Mouse (Mus musculus): ENCODE results near the gene Acsbg2. TPM values are rescaled to one million over a fixed set of nuclear protein-coding genes. Genes with fewer than 3 reads are reported as not detected.

The Acsbg2 gene
- polyA plus RNA-seq, 1 experiment from 2014 or later, result not detected

Other genes starting within 250 kb of the Acsbg2 start
- gene Lonp1, start 247.6 kb downstream of the Acsbg2 start, polyA plus RNA-seq (2015; fragmentation: Nextera tagmentation; extraction: Ambion mirVana), result 66.1 and 66.4 TPM in 2 replicates
- 1.1 and 1.3 TPM in 2 replicates for gene Catsperd, start 246.3 kb downstream of the Acsbg2 start, polyA plus RNA-seq (2015; fragmentation: Nextera tagmentation; extraction: Ambion mirVana)
- 106 and 107 TPM in 2 replicates for gene Ranbp3, start 201.2 kb downstream of the Acsbg2 start, polyA plus RNA-seq (2015; fragmentation: Nextera tagmentation; extraction: Ambion mirVana)
- 479 and 501 TPM in 2 replicates for gene Ndufa11, start 156.7 kb downstream of the Acsbg2 start, polyA plus RNA-seq (2015; fragmentation: Nextera tagmentation; extraction: Ambion mirVana)
- 22.4 and 23.2 TPM in 2 replicates for gene Vmac, start 156.4 kb downstream of the Acsbg2 start, polyA plus RNA-seq (2015; fragmentation: Nextera tagmentation; extraction: Ambion mirVana)
- 5.4 and 5.8 TPM in 2 replicates for gene Nrtn, start 116.9 kb downstream of the Acsbg2 start, polyA plus RNA-seq (2015; fragmentation: Nextera tagmentation; extraction: Ambion mirVana)
- gene Dus3l, start 109.7 kb downstream of the Acsbg2 start, polyA plus RNA-seq (2015; fragmentation: Nextera tagmentation; extraction: Ambion mirVana), result 55.4 and 59.7 TPM in 2 replicates
- 1.6 and 1.8 TPM in 2 replicates for gene Prr22, start 104.2 kb downstream of the Acsbg2 start, polyA plus RNA-seq (2015; fragmentation: Nextera tagmentation; extraction: Ambion mirVana)
- 3.4 and 4.4 TPM in 2 replicates for gene Rfx2, start 43.4 kb downstream of the Acsbg2 start, polyA plus RNA-seq (2015; fragmentation: Nextera tagmentation; extraction: Ambion mirVana)
- gene 1700061G19Rik, start 1.0 kb upstream of the Acsbg2 start, polyA plus RNA-seq (2015; fragmentation: Nextera tagmentation; extraction: Ambion mirVana), result 0.24 and 0.58 TPM in 2 replicates
- gene Mllt1, start 61.0 kb upstream of the Acsbg2 start, polyA plus RNA-seq (2015; fragmentation: Nextera tagmentation; extraction: Ambion mirVana), result 43.9 and 53.1 TPM in 2 replicates
- not detected in 2 replicates for gene Acer1, start 107.7 kb upstream of the Acsbg2 start, polyA plus RNA-seq (2015; fragmentation: Nextera tagmentation; extraction: Ambion mirVana)
- gene Clpp, start 115.9 kb upstream of the Acsbg2 start, polyA plus RNA-seq (2015; fragmentation: Nextera tagmentation; extraction: Ambion mirVana), result 175 and 178 TPM in 2 replicates
- gene Alkbh7, start 122.9 kb upstream of the Acsbg2 start, polyA plus RNA-seq (2015; fragmentation: Nextera tagmentation; extraction: Ambion mirVana), result 57.4 and 58.0 TPM in 2 replicates
- gene Pspn, start 125.6 kb upstream of the Acsbg2 start, polyA plus RNA-seq (2015; fragmentation: Nextera tagmentation; extraction: Ambion mirVana), result 0.64 TPM in 1 of 2 replicates, not detected in the other
- gene Gtf2f1, start 136.8 kb upstream of the Acsbg2 start, polyA plus RNA-seq (2015; fragmentation: Nextera tagmentation; extraction: Ambion mirVana), result 71.4 and 74.0 TPM in 2 replicates
- gene Gm17949, start 137.0 kb upstream of the Acsbg2 start, polyA plus RNA-seq (2015; fragmentation: Nextera tagmentation; extraction: Ambion mirVana), result 0.78 and 0.80 TPM in 2 replicates
- 25.6 and 27.9 TPM in 2 replicates for gene Khsrp, start 157.1 kb upstream of the Acsbg2 start, polyA plus RNA-seq (2015; fragmentation: Nextera tagmentation; extraction: Ambion mirVana)
- not detected in 2 replicates for gene Slc25a41, start 167.2 kb upstream of the Acsbg2 start, polyA plus RNA-seq (2015; fragmentation: Nextera tagmentation; extraction: Ambion mirVana)
- 61.8 and 69.1 TPM in 2 replicates for gene Crb3, start 184.7 kb upstream of the Acsbg2 start, polyA plus RNA-seq (2015; fragmentation: Nextera tagmentation; extraction: Ambion mirVana)
- gene Slc25a23, start 185.4 kb upstream of the Acsbg2 start, polyA plus RNA-seq (2015; fragmentation: Nextera tagmentation; extraction: Ambion mirVana), result 11.2 and 14.0 TPM in 2 replicates
- gene Dennd1c, start 204.1 kb upstream of the Acsbg2 start, polyA plus RNA-seq (2015; fragmentation: Nextera tagmentation; extraction: Ambion mirVana), result 5.6 and 6.8 TPM in 2 replicates
- gene Tubb4a, start 213.3 kb upstream of the Acsbg2 start, polyA plus RNA-seq (2015; fragmentation: Nextera tagmentation; extraction: Ambion mirVana), result 25.2 and 31.8 TPM in 2 replicates
- 9.9 and 11.7 TPM in 2 replicates for gene Tnfsf9, start 230.9 kb upstream of the Acsbg2 start, polyA plus RNA-seq (2015; fragmentation: Nextera tagmentation; extraction: Ambion mirVana)

Data from kidney, embryonic 16.5 days (tissue).